Mouse (Mus musculus): ENCODE results near the gene 4930524B15Rik. TPM values are rescaled to one million over a fixed set of nuclear protein-coding genes. Genes with fewer than 3 reads are reported as not detected.
"Not testable (repeated sequence)": the region's sequence is repeated elsewhere in the genome, so short reads cannot be mapped to it uniquely, and the experiment has no call there.

The 4930524B15Rik gene
- total RNA-seq (2021) = not detected
- long read RNA-seq = 0 reads

DNA sequence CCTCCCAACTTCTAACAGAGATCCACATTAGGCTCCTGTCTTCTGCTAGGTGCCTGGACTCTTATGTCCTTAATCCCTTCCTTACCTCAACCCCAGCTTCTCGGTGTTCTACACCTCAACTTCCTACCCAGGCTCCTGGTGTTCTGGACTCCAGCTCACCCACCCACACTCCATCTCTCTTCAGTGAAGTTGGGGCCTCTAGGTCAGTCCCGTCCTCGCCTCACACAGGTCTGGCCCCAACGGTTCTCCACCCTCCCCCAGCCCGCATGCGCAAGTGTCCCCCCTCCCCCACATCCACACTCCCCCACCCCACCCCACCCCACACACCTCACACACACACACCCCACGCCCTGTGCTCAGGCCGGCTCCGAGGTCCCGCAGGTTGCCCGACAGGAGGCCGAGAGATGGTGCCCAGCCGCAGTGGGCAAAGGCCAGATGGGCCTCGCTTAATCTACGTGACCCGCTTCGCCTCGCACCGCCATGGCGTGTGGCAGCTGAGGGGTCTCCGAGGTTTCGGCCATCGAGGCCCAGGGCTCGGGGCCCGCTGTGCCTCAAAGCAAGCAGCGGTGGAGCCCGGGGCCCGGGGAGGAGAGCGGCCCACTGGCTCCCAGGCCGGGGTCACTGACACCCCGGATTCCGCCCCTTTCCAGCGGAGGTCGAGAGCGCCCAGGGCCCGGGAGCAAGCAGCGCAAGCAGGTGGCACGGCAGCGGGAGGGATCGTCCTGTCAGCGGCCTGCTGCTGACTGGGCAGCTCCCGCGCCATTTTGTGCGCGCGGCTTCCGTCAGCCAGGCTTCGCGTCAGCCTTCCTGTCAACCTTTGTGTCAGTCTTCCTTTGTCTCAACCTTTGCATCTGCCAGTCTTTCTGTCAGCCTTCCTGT lies at the start of gene 4930524B15Rik:
Gene 4930524B15Rik (plus strand): TSS at position 337 of the 879 bp plus-strand sequence.
- no peak for DNase-seq (ENCODE audit: low spot score in 2 of 2)

DNA sequence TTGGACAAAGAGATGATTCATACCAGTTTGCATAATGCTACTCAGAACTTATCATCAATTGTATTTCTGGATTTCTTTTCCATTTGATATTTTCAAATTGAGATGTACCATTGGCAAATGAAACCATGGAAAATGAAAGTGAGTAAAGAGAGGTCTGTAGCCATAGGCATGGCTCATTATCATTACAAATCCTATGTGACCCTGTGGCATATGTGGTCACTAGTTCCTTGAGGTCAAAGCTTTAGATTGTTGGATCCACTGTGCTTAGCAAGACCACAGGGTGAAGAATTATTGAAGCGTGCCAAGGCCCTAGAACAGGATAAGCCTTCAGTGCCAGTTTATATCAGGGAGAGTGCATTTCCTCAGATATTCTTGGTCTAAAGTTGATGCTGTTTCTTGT lies 47.6 kb upstream of the 4930524B15Rik start:
- no peak for DNase-seq (ENCODE audit: low spot score in 2 of 2)

DNA sequence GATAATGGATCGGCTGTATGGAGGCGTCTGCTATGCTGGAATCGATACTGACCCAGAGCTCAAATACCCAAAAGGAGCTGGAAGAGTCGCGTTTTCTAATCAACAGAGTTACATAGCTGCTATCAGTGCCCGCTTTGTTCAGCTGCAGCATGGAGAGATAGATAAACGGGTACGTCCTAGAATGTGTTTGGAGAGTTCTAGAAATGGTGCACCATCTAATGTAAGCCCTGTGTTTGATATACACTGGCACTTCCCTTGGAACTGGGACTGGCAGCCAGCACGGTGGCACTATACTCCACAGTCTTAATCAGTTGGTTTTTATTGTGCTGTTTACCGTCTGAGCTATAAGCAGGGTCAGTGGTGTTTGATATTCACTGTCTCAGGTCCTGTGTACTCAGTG lies 35.3 kb upstream of the 4930524B15Rik start:
- no peak for DNase-seq (ENCODE audit: low spot score in 2 of 2)

DNA sequence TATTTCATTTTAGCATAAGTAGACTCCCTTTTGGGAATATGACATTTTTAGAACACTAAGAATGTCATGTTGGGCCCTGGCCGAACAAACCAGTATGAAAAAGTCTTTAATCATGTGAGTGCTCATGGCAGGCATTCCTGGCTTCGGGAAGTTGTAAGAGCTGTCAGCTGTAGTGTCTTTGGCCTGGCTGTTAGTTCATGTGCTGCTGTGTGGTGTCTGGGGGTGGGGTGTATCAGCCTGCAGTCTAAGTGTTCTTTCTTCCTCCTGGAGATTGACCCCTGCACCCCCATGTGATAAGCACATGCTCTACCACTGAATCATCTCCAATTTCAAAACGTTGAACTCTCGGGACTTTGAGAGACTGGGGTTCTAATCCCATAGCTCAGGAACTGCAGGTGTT lies 29.7 kb upstream of the 4930524B15Rik start:
- no peak for DNase-seq (ENCODE audit: low spot score in 2 of 2)

DNA sequence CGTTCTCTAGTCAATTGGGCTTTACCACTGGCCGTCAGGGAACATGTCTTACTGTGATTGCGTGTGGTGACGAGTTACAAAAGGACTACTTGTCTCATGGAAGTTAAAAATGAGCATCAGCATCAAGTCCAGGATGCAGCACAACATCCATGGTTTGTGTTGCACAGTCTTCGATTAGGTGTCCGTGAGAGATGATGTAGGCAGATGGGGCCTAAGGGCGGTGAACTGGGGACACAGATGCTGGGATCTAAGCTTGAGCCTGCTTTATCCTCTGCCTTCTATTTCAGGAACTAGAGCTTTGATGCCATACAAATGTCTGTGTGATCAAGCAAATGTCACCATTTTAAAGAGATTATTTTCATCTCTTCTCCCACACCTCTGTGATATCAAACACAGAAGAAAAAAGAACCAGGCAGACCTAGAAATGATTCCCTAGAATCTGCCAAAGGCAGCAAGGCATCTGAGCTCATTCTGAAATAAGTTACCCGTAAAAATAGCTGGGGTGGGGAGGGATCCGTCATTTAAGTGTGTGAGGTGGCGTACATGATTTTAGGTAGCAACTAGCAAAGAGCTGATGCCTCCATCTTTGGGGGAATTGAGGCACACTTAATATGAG lies 28.4 kb upstream of the 4930524B15Rik start:
- no peak for DNase-seq (ENCODE audit: low spot score in 2 of 2)

DNA sequence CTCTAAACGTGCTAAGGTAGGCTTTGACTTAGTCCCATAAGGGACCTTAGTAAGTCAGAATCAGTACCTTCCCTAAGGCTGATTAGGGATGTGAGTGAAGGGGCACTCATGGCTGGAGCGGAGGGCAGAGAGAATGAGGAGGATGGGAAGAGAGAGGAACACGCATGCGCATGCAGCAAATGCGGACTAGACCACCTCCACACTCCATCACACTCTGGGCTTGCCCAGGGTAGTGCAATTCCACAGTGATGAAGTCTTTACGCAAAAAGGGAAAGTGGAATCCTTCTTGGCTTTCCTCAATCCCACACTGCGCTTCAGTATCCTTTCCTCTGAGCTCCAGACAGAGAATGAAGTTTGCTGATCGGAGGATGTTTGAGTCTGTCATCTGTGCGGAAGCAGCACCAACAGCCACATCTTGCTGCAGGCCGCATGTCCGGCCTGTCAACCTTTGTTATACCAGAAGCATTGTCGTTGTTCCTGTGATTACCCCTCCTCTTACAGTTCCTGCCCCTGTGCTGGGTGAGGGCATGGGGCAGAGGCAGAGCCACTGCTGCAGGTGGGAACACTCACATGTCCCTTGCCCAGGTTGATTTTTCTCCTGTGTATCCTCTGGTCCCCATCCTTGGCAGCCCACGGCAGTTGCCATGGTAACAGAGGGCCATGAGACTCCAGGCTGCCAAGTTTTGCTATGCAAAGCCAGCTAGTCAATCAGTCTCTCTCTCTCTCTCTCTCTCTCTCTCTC lies 24.3 kb upstream of the 4930524B15Rik start:
- DNase-seq (ENCODE audit: low spot score in 2 of 2) = peak; percentile 67 to 81

DNA sequence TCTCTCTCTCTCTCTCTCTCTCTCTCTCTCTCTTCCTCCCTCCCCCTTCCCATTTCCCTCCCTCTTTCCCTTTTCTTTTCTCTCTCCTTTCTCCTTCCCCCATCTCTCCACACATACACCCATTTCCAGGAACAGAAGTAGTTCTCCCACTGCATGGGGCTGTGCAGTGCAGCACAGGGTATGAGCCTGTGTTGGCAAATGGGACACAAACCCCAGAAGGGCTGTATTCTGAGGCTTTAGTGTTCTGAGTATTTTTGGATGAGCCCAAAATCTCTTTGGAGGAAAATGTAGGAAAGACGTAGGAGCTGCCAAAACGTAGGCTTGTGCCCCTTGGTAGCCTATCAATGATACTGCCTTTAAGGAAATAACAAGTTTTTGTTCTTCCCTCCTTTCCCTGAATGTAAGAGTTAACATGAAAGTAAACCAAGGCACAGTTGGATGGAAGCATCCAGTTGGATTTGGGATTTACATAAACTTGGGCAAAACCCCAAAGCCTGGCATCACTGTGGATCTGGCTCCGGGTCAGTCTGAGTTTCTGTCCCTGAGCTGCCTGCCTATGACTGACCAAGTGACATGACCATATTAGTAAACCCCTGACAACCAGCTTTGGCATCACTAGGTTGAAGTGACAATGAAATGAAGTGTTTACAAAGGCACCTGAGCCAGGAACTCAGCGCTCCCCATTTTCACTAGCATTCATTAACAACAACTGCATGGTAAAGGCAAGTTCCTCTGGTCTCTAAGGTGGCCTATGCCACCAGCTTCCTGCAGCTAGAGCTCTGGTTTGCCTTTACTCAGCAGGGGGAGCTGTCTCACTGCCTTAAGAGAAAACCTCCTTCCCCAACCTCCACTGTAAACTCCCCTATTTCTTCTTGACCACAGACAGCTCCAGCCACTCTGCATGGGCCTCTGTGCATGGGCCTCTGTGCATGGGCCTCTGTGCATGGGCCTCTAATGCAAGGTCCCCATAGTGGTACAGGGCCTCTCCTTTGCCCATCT lies 23.5 kb upstream of the 4930524B15Rik start:
- no peak for DNase-seq (ENCODE audit: low spot score in 2 of 2)

DNA sequence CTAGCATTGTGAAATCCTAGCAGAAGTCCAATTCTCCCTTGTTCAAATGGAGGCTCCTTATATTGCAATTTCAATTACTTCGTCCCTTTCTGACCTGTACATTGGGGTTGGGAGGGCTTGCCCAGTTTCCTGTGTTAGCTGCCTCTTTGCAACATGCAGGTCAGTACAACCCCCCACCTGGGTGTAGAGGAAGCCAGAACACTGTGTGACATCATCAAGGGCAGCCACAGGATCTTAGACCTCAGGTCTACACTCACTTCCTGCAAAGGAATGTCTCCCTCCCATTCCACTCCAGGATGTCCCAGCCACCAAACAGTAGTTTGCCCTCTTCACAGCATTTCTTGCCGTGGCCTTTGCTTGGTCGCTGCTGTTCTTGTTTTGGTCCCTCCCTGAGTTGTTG lies 19.9 kb upstream of the 4930524B15Rik start:
- DNase-seq (ENCODE audit: low spot score in 2 of 2) = no peak

DNA sequence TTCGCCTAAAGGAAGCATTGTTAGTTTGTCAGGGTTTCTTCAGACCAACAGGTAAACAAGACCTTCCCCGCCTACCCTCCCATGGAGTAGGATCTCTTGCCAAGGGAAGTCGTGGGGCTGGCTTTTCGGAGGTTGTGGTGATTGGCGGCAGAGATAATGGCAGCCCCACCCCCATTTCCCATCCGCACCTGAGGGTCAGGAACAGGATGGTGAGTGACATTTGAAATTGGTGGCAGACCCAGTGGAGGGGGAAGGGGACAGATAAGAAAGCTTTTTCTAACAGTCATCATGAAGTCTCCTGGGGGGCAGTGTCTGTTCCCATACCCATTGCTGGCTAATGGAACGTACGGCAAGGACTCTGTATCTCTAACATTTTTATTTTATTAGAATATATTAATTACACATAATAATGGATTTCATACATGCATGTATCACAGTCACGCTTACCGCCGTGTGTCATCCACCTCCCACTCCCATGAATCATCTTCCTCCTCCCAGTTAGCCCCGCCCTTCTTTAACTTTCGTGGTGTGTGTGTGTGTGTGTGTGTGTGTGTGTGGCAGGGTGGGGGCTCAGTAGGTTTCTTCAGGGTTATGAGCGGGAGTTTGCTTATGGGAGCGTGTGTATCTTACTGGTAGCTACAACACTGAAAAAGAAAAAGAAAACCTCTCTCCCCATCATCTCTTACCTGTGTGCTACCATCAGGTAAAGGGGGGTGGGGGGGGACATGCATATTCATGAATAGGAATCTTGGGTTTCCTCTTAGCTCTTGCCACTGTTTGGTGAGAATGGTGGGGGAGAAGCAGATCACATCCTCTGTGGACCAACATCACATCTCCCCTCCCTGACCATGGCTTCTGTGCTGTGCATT lies 16.7 kb upstream of the 4930524B15Rik start:
- DNase-seq (ENCODE audit: low spot score in 2 of 2) = peak in 1 of 2 experiments; percentile 50

DNA sequence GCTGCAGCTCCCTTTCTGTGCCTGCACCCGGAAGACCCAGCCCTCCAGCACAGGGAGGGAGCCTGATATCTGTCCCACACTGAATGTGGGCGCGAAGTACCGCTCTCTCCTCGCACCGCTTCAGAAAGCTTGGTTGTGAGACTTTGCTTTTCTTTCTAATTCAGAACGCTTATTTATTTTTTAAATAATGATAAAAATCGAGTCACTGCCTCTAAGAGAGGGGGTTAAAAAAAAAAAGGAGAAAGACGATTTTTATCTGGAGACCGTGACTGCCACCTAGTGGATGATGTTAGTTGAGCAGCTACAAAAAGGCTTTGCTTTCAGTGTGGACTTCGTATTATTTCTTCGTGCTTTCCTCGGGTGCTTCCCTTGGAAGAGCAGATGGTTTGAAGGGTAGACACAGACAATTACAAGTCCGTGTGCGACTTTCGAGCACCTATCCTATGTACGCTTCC lies 16.0 kb upstream of the 4930524B15Rik start:
- DNase-seq (ENCODE audit: low spot score in 2 of 2) = peak; percentile 64 to 90

DNA sequence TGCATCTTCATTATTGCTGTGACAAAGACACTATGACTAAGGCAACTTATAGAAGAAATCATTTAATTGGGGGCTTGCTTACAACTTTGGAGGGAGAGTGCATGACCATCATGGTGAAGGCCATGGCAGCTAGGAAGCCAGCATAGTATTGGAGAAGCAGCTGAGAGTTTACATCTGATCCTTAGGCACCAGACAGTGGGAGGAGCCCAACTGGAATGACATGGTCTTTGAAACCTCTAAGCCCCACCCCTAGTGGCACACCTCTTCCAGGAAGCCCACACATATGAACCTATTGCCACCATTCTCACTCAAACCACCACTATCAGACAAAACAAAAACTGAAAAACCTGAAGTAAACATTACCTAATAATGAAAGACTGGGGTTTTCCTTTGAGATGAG lies 5.3 kb upstream of the 4930524B15Rik start:
- no peak for DNase-seq (ENCODE audit: low spot score in 2 of 2)

DNA sequence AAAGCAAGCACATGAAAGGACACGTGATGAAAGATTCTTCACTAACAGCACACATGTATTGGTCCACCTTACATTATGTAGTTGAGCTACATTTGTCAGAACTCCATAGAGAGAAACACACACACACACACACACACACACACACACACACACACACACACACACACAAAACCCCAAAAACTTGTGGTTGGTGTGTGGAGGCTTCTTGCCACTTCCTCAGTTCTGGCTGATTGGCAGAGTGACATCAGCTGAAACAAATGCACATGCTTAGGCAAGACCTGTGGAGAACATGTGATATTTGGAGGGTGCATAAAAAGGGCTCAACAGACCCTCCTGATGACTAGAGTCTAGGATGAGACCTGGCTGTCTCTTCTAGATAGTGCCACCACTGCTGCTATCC lies 1.4 kb upstream of the 4930524B15Rik start:
- no peak for DNase-seq (ENCODE audit: low spot score in 2 of 2)

DNA sequence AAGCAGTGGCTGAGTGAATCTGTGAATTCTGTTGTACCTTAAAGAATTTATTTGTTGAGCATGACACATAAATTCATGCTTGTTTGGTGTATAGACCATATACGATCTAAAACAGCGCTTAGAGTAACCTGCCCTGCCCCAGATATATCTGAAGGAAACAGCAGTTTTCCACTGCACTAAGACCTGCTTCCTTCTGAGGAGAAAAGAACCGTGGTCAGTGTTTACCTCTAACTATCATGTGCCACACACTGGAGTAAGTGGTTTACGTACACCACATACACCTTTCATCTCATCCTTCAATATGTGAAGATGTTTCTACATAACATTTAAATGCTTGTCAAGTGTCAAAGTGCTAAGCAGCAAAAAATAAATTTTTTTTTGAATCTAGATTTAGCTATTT lies 8.7 kb downstream of the 4930524B15Rik start:
- no peak for DNase-seq (ENCODE audit: low spot score in 2 of 2)

DNA sequence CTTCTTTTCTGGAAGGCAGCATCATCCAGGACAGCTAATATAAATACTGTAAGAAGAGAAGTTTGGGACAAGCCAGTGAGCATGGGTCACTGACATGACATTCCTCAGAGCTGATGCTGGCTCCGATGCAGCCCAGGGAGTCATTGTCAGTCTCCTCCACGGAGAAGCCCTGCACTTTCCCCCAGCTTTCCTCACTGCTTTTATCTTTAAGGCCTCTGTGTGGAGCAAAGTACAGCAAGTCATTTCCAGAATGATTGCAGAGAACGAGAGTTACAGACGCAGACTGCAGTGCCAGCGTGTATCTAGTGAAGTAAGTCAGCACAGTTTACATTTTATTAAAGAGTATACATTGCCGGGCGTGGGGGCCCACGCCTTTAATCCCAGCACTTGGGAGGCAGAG lies 9.4 kb downstream of the 4930524B15Rik start:
- DNase-seq (ENCODE audit: low spot score in 2 of 2) = no peak

DNA sequence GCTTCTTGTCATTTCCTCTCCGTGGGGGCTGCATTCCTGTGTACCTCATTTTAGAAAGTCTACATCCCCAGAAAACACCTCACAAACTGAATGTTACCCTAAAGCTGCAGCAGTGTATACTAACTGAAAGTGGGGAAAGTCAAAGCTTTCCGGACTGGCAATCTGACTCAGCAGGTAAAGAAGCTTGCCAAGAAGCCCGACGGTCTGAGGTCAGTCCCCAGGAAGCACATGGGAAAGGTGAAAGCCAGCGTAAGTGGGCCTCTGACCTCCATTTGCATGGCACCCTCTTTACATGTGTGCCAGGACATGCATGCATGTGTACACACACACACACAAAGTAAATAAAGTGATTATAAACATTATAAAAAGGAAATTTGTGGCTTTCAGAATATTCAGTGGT lies 10.3 kb downstream of the 4930524B15Rik start:
- no peak for DNase-seq (ENCODE audit: low spot score in 2 of 2)

DNA sequence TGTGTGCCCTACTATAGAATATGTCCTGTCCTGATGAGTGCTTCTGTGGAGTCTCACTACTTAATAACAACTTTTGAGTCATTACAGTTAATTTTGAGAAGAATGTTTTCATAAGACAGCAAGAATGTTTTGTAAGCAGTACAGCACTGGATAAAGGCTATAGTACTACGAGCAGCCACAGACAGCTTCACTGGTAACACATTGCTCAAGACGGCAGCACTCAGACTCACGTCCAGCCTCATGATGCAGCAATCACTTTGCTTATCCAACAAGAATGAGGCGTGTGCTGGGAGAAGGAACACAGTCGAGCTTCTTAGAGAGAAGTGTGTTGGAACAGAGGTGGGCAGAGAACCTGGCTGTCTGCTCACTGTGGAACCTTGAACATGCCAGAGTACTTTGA lies 10.7 kb downstream of the 4930524B15Rik start:
- no peak for DNase-seq (ENCODE audit: low spot score in 2 of 2)

DNA sequence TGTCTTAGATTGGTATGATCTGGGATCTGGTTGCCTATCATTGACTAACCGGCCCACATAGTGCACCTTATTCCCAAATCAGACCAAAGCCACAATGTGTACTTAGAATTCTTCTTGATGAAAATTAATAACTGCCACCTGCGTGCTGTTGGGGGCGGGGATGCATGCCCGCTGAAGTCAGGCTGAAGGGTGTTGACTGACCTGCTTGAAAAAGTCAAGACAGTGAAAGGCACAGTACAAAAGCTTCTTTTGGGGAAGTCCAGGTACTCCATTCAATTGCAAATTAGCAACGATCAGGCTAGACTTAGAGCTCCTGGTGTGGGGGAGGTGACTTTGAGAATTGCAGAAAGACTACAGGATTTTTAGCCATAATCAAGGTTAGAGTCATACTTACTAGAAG lies 14.7 kb downstream of the 4930524B15Rik start:
- DNase-seq (ENCODE audit: low spot score in 2 of 2) = not testable (repeated sequence)

DNA sequence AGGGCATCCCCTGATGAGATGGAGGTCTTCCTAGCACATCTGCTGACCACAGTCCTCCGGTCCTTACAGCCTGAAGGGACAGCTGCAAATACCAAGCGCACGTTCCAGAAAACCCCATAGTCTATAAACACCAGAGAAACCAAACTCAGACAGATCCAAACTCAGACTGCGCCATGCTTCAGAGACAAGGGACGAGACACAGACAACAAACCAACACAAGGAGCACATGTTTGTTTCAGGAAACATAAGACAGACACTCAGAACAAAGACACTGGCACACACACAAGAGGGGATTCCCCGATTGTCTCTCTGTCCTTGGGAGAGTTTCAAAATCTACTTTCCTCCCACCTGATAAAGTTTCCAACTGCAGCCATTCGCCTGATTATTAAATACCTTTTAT lies 16.4 kb downstream of the 4930524B15Rik start:
- no peak for DNase-seq (ENCODE audit: low spot score in 2 of 2)

DNA sequence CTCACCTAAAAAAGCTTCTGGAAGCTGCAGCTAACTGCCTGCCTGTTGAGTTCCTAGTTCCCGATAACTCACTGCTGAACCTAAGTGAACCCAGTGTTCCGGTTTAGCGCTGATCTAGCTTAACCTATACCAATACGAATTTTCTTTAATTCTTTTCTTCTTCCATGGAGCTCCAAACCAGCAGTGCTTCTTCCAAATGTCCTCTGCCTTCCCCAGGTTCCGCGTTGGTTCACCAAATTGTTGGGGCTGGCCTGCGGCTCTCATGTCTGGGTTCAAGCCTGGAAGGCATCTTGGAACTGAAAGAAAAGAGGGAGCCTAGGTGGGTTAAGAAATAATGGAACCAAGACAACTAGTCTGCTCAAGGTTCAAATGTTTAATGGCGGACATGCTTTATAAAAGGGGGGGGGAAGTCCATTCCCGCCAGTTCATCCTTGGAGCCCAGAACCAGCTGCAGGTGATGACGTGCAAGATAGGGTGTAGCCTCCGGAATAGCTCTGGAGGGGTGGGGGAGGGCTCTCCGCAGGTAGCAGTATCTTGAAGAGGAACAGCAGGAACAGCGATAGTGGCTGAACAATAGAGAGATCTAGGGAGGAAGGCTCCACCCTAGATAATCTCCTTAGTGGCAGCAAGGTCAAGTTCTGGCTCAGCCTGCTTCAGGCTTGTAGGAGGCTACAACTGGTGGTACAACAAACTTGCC lies 17.0 kb downstream of the 4930524B15Rik start:
- DNase-seq (ENCODE audit: low spot score in 2 of 2) = not testable (repeated sequence)

Data from layer of hippocampus, adult 18-20 months (tissue).